Mouse (Mus musculus) spleen, adult 2 months (tissue): Measurements from ENCODE around the gene B3gnt9. TPM values are rescaled to one million over a fixed set of nuclear protein-coding genes. Genes with fewer than 3 reads are reported as not detected.

Experiments
- DNase-seq, 2 experiments: peaks; one replicate each; pipeline versions ENCODE4 v3.0.0 to v3.0.0-alpha.2; 2012 to 2021; ENCODE audit warnings: low spot score in 2 of 2, low read depth in 1 of 2
- H3K27ac ChIP-seq: fragments of 200-500 bp; 2 replicates; pipeline ENCODE4 v1.5.1; 2012; ENCODE audit warnings: low read length, inconsistent platforms; ENCODE audit not compliant: insufficient read depth
- H3K27me3 ChIP-seq: fragments of 200-500 bp; 2 replicates; pipeline ENCODE4 v1.6.1; 2012; ENCODE audit warnings: mild to moderate bottlenecking, moderate library complexity, low read length, inconsistent platforms; ENCODE audit not compliant: control insufficient read depth, insufficient read depth
- H3K36me3 ChIP-seq: fragments of 200-500 bp; 2 replicates; pipeline ENCODE4 v1.6.1; 2012; ENCODE audit warnings: mild to moderate bottlenecking, low read length, inconsistent platforms; ENCODE audit not compliant: control insufficient read depth, insufficient read depth
- H3K4me1 ChIP-seq: fragments of 200-500 bp; 2 replicates; pipeline ENCODE4 v1.6.1; 2011; ENCODE audit warnings: inconsistent platforms; ENCODE audit not compliant: control insufficient read depth, insufficient read depth, insufficient read length
- H3K4me3 ChIP-seq: fragments of 200-500 bp; 2 replicates; pipeline ENCODE4 v1.5.1; 2011; ENCODE audit warnings: mild to moderate bottlenecking, inconsistent platforms; ENCODE audit not compliant: insufficient read depth, insufficient read length; ENCODE audit errors: extremely low read depth
- CTCF ChIP-seq: fragments of 200-500 bp; IDR thresholded peaks from 2 replicates; pipeline ENCODE4 v1.5.1; 2011; ENCODE audit warnings: mild to moderate bottlenecking, inconsistent platforms; ENCODE audit not compliant: insufficient read depth, insufficient read length, insufficient replicate concordance; ENCODE audit errors: extremely low read depth
- POLR2A ChIP-seq: fragments of 200-500 bp; IDR thresholded peaks from 2 replicates; pipeline ENCODE4 v1.6.1; 2011; ENCODE audit warnings: low read depth, low read length, inconsistent platforms
- WGBS: fragments of 180-500 bp; shearing (Covaris S2); methylation state at CpG from one replicate; pipeline ENCODE4 v1.1.7; 2018; 5-methylcytosine and 5-hydroxymethylcytosine counted together
- polyA plus RNA-seq: library from polyadenylated mRNA; depleted of rRNA; stranded (reverse); fragments of >200 nt; gene quantifications from 2 replicates; pipeline ENCODE4 v1.2.3, GENCODE M21; 2012

Gene B3gnt9
- polyA plus RNA-seq, 1 experiment, result 11.5 TPM

GRCm38 (mm10) chr8:105225917-105226316 is 29.0 kb downstream of the B3gnt9 start:
- H3K27me3 ChIP-seq, result no peaks in the 10 kb centered on the region
- H3K27ac ChIP-seq, result no peak overlapping the region
- peaks cover 5% of the 10 kb centered on the region; the same call in 1 of the 2 replicates for H3K4me1 ChIP-seq
- no peaks in the 10 kb centered on the region; the same call in 1 of the 2 replicates for H3K36me3 ChIP-seq
- no peak for DNase-seq
- TF ChIP-seq CTCF, result no peak
- TF ChIP-seq POLR2A, result no peak
- 16% methylated on average over 6 of the region's 6 CpGs for WGBS
- H3K4me3 ChIP-seq, result peak overlapping the region; percentile 34

- under 1% methylated on average over 27 of the region's 27 CpGs for WGBS
- Histone ChIP-seq H3K4me3 (peak overlapping the region; percentile 96), H3K27me3 (no peaks in the 10 kb centered on the region), H3K36me3 (no peaks in the 10 kb centered on the region; the same call in 1 of the 2 replicates), H3K4me1 (peaks cover 5% of the 10 kb centered on the region; the same call in 1 of the 2 replicates), H3K27ac (peak overlapping the region; percentile 82)
- DNase-seq, result no peak
- peak; percentile 15; the same call in 1 of the 2 replicates for TF ChIP-seq POLR2A
- TF ChIP-seq CTCF, result no peak
Measured at GRCm38 (mm10) chr8:105225272-105225593, 29.7 kb downstream of the B3gnt9 start.

GRCm38 (mm10) chr8:105224413-105225271 is 30.3 kb downstream of the B3gnt9 start, which contains the start of gene D230025D16Rik:
Gene D230025D16Rik, plus strand, starts transcription at chr8:105225145.
- H3K36me3 ChIP-seq, result no peaks in the 10 kb centered on the region; the same call in 1 of the 2 replicates
- peak within 1 kb of the TSS; percentile 82 for H3K27ac ChIP-seq
- peak; percentile 79 to 93 for DNase-seq
- no peaks in the 10 kb centered on the region for H3K27me3 ChIP-seq
- WGBS, result 5% methylated on average over 34 of the region's 34 CpGs
- H3K4me1 ChIP-seq, result peaks cover 5% of the 10 kb centered on the region; the same call in 1 of the 2 replicates
- H3K4me3 ChIP-seq, result peak within 1 kb of the TSS; percentile 96
- TF ChIP-seq CTCF (no peak), POLR2A (peak; percentile 84)

- Histone ChIP-seq H3K27me3 (no peaks in the 10 kb centered on the region), H3K4me3 (no peak overlapping the region), H3K27ac (no peak overlapping the region), H3K36me3 (no peaks in the 10 kb centered on the region; the same call in 1 of the 2 replicates), H3K4me1 (peaks cover 5% of the 10 kb centered on the region; the same call in 1 of the 2 replicates)
- no peak for DNase-seq
- WGBS, result 85% methylated on average over 7 of the region's 7 CpGs
- TF ChIP-seq CTCF (no peak), POLR2A (no peak)
Measured at GRCm38 (mm10) chr8:105223850-105224249, 31.1 kb downstream of the B3gnt9 start.

GRCm38 (mm10) chr8:105217926-105218522 is 36.9 kb downstream of the B3gnt9 start:
- H3K4me3 ChIP-seq, result no peak overlapping the region
- H3K4me1 ChIP-seq, result no peaks in the 10 kb centered on the region
- peaks cover 4% of the 10 kb centered on the region; the same call in 1 of the 2 replicates for H3K36me3 ChIP-seq
- 73% methylated on average over 5 of the region's 5 CpGs for WGBS
- H3K27me3 ChIP-seq, result no peaks in the 10 kb centered on the region
- H3K27ac ChIP-seq, result no peak overlapping the region
- TF ChIP-seq CTCF (no peak), POLR2A (no peak)
- peak in 1 of 2 experiments; percentile 39 for DNase-seq

- TF ChIP-seq POLR2A (no peak), CTCF (no peak)
- H3K4me1 ChIP-seq, result no peaks in the 10 kb centered on the region
- H3K36me3 ChIP-seq, result peaks cover 4% of the 10 kb centered on the region; the same call in 1 of the 2 replicates
- no peak overlapping the region for H3K4me3 ChIP-seq
- DNase-seq, result no peak
- no peak overlapping the region for H3K27ac ChIP-seq
- no peaks in the 10 kb centered on the region for H3K27me3 ChIP-seq
- WGBS, result 85% methylated on average over 5 of the region's 5 CpGs
Measured at GRCm38 (mm10) chr8:105214104-105214503, 40.8 kb downstream of the B3gnt9 start.
